Mouse (Mus musculus) c-Kit-positive CD71-positive TER-119-positive erythroid progenitor cells, embryonic 14.5 days (primary cell): ENCODE measurements at regions not wholly inside any gene's neighbourhood (a gene's known extent, or its start where the extent isn't known, plus 50 kb on each side); places are given as distances from the start of the nearest gene placed in this dataset.

Experiments used
- DNase-seq: peaks from one replicate; pipeline ENCODE4 v3.0.0-alpha.2; 2013; ENCODE audit warnings: low spot score

- DNase-seq = no peak
Observed at GRCm38 (mm10) chr4:56068859-56069258, 536.6 kb upstream of the Klf4 start.

DNA sequence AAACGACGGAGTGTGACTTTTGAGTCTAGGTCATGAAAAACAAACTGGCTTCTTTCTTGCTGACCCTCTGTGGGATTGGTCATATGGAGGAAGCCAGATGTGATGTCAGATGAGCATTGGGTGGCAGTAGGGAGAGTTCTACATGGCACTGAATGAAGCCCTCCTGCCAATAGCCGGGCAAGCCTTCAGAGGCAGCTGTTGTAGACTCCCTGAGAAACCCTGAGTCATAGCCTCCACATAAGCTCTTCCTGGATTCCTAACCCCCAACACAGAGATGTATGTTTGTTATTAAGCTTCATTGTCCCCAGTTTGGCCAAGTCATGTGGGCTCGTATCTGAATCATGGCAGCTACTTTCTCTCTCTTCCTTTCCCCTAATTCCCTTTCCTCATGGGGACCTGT, 532.4 kb upstream of the Klf4 start:
- DNase-seq = no peak

GRCm38 (mm10) chr4:56051792-56052380, 519.6 kb upstream of the Klf4 start:
- DNase-seq = no peak

GRCm38 (mm10) chr4:56039327-56039726, 507.1 kb upstream of the Klf4 start:
- no peak for DNase-seq

DNA sequence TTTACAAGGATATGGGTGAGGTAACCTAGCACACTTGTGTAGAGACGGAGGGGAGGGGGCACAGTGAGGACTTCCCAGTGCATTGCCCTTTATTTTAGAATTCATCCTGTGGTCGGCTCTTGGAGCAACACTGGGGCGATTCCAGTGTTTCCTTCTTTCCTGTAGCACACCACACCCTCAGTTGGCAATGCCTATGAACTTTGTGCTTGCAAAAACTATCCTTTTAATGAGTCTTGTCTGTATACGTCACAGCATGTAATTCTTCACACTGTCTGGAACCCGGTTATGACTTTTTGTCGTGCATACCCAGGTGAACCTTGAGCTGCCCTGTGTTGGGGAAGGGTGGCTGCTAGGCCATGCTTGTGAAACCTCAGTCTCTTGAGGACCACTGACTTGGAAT, 504.1 kb upstream of the Klf4 start:
- no peak for DNase-seq

- no peak for DNase-seq
Observed at GRCm38 (mm10) chr4:56035543-56035942, 503.3 kb upstream of the Klf4 start.

DNA sequence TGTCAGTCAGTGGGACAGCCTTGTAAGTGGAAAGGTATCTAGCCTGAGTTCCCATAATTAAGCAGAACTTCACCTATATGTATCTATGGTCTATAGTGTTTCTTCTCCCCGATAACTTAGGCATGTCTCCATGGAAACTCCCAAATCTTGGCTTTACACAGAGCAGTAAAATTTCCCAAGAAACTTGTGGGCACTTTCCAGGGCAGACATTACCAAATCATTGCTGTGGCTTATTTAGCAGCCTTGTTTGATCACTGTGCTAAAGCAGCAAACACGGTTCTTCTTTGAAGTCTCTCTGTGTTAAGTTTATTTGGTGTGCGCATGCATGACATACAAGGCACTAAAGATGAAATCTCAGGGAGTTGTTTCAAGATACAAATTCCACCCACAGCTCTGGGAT, 496.2 kb upstream of the Klf4 start:
- no peak for DNase-seq

DNA sequence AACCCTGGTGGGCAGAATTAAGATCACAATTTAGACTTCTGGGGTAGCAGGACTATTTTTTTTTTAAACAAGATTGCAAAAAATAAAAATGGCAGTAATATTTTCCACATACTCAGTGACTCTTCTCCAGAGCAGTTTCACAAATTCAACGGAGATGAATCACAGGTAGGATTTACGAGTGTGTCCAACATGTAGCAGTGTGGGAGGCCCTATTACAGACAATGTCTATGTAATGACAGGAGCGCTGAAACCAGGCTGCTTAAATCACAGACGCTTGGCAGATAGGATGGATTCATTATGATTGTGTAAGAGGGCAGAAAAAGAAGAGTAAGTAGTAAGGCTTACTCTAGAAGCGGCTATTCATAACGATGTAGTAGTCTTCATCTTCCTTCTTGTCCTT, 495.0 kb upstream of the Klf4 start:
- no peak for DNase-seq

GRCm38 (mm10) chr4:56024478-56024877, 492.2 kb upstream of the Klf4 start:
- no peak for DNase-seq

GRCm38 (mm10) chr4:56018212-56018611, 485.9 kb upstream of the Klf4 start:
- no peak for DNase-seq

DNA sequence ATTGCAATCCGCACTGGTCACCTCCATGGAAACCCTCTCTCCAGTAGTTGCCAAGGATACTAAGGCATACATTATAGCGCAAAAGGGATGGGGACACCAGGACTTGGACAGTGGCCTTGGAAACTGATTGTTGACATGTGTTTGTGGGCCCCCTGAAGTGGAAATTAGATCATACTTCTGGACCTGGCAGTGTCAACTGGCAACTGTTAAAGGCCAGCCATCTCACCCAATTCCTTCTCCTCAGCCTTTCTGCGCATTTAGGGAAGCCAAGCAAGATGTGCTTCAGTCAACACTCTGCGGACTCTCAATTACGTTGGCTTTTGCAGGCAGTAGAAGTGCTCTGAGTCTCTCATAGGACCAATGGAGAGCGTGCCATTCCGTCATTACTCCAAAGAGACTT, 483.2 kb upstream of the Klf4 start:
- DNase-seq = no peak

DNA sequence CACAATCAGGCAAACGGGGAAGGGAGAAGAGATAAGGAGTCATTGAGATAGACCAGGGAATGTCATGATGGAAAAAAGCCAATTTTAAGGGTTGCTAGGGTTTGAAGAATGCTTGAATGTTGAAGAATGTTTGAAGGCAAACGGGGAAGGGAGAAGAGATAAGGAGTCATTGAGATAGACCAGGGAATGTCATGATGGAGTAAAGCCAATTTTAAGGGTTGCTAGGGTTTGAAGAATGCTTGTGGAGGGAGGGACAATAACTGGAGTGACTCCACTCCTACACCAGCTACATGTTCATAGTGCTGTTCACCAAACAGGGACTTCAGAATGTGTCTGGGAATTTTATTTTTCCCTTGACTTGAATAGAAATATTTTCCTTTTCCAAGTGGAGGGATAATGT, 476.0 kb upstream of the Klf4 start:
- no peak for DNase-seq

- no peak for DNase-seq
Observed at GRCm38 (mm10) chr4:56004227-56004626, 472.0 kb upstream of the Klf4 start.

GRCm38 (mm10) chr4:56001312-56001731, 469.1 kb upstream of the Klf4 start:
- no peak for DNase-seq

GRCm38 (mm10) chr4:55984026-55984425, 451.8 kb upstream of the Klf4 start:
- no peak for DNase-seq

DNA sequence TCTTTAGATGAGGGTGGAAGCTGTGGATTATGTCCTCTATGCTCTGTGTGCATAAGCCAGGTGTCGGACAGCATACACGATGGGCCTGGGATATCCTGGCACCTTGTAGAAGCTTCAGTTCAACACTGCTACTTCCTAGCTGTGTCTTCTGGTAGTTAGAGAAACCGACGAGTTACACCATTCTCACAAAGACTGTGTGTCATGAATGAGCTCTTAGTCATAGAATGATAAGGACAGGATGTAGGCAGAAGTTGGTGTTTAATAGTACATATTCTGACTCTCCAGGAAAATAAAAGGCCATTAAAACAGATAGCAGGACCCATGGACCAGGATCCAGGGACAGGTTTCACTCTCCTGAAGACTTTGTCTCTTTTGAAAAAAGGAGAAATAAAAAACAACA, 446.3 kb upstream of the Klf4 start:
- no peak for DNase-seq

DNA sequence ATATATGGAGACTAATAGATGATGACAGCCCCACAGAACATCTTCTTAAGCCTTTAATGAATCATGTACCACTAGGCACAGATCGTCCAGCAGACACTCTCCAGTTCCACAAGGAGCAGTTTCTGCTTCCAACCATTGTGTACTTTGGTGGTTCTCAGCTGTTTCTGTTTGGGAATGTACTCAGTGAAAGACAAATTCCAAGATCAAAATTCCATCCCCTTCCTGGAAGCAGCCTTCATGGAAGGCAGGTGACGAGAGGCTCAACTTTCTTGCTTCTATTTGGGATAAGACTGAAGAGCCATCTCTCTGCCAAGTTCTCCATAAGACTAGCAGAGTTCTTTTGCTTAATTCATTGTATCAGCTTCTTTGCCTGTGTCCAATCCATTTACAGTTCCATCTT, 444.0 kb upstream of the Klf4 start:
- no peak for DNase-seq

- DNase-seq = no peak
Observed at GRCm38 (mm10) chr4:55973706-55974105, 441.4 kb upstream of the Klf4 start.

DNA sequence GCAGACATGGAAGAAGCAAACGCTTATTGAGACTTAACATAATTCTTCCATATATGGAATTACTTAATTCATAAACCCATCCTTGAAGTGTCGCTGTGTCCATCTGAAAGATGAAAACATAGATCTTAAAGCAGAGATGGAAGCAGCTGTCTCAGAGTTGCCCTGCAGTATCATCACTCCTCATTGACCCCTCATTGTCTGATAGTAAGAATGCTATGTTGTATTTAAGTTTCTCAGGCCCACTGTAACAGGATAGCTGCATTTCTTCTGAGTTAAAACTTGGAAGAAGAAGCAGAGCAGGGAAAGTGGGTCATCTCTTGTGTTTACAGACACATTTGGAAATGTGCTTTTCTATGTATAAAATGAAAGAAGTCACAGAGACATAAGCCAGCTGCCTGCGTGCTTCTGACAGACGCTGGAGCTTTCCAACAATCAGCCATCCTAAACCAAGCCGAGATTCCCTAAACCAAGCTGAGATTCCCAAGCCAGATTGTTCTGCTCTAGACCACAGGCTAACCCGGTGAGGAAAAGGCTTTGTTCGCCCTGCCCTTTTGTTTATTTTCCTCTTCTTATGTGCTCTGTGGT, 440.1 kb upstream of the Klf4 start:
- DNase-seq = no peak

GRCm38 (mm10) chr4:55960063-55960462, 427.8 kb upstream of the Klf4 start:
- DNase-seq = no peak

DNA sequence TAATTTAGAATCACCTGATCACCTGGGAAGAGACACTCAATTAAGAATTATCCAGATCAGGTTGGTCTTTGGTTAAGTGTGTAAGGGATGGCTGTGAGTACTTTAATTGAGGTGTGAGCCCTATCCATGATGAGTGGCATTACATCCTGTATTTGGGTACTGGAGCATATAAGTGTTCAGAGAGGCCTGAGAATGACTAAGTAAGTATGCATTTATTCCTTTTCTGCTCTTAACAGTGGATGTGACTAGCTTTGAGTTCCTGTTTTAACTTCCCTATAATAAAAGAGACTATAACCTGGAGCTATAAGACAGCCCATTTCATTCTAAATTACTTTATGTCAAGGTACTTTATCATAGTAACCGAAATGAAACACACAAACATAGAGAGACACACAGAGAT, 421.4 kb upstream of the Klf4 start:
- no peak for DNase-seq

DNA sequence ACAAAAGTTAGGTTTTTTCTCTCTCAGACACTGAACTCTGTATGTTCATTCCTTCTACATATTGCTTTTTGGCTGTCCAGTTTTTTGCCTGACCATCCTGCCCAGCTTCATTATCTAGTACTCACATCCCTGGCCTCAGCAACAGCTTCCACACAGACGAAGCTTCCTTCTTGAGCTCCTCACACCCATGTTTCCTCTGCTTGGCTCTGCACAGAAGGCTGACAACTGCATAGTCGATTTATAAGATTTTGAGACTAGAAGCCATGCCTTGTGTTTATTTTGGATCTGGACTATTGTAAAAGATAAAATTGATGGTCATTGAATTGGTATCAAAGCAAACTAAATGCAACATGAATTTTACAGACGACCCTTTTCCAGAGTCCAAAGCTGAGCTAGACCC, 420.0 kb upstream of the Klf4 start:
- no peak for DNase-seq

GRCm38 (mm10) chr4:55941423-55941822, 409.2 kb upstream of the Klf4 start:
- DNase-seq = no peak

- no peak for DNase-seq
Observed at GRCm38 (mm10) chr4:55938383-55938782, 406.1 kb upstream of the Klf4 start.
